Mouse (Mus musculus) embryonic facial prominence, embryonic 14.5 days (tissue): ENCODE results near the gene Prox1. TPM values are rescaled to one million over a fixed set of nuclear protein-coding genes. Genes with fewer than 3 reads are reported as not detected.

Experiments used
- ATAC-seq: fragments of 200-750 bp; cut with Nextera tagmentation; 2 replicates; pipeline ENCODE4 v1.8.0; 2017; ENCODE audit warnings: low read depth, moderate number of reproducible peaks, moderate TSS enrichment
- DNase-seq: peaks from one replicate; pipeline ENCODE4 v3.0.0-alpha.2; 2015; ENCODE audit warnings: low spot score
- H3K27ac ChIP-seq: fragments of 300-500 bp; sonication (generic); replicated peaks from 2 replicates; pipeline ENCODE4 v1.5.1; 2014; ENCODE audit warnings: low read depth, mild to moderate bottlenecking, low read length, moderate library complexity
- H3K27me3 ChIP-seq: fragments of 300-500 bp; sonication (generic); replicated peaks from 2 replicates; pipeline ENCODE4 v1.6.1; 2014; ENCODE audit warnings: low read length; ENCODE audit not compliant: control insufficient read depth, insufficient read depth
- H3K36me3 ChIP-seq: fragments of 300-500 bp; sonication (generic); 2 replicates; pipeline ENCODE4 v1.6.1; 2014; ENCODE audit warnings: low read length, mixed read lengths; ENCODE audit not compliant: control insufficient read depth, insufficient read depth
- H3K4me1 ChIP-seq: fragments of 300-500 bp; sonication (generic); 2 replicates; pipeline ENCODE4 v1.6.1; 2014; ENCODE audit warnings: antibody characterized with exemption, low read length; ENCODE audit not compliant: control insufficient read depth, insufficient read depth
- H3K4me2 ChIP-seq: fragments of 300-500 bp; sonication (generic); 2 replicates; pipeline ENCODE4 v1.6.1; 2014; ENCODE audit warnings: low read depth, mild to moderate bottlenecking, low read length, moderate library complexity, mixed read lengths
- H3K4me3 ChIP-seq: fragments of 300-500 bp; sonication (generic); 2 replicates; pipeline ENCODE4 v1.5.1; 2014; ENCODE audit warnings: low read depth, mild to moderate bottlenecking, low read length
- H3K9ac ChIP-seq: fragments of 300-500 bp; sonication (generic); 2 replicates; pipeline ENCODE4 v1.6.1; 2014; ENCODE audit warnings: low read depth, mild to moderate bottlenecking, low read length, moderate library complexity, mixed read lengths
- H3K9me3 ChIP-seq: fragments of 300-500 bp; sonication (generic); 2 replicates; pipeline ENCODE4 v1.6.1; 2016; ENCODE audit warnings: low read length; ENCODE audit not compliant: control insufficient read depth
- WGBS: fragments of 180-500 bp; shearing (Covaris S2); extraction: QIAGEN DNeasy Blood & Tissue Kit; methylation state at CpG from one replicate; pipeline ENCODE4 v1.1.7; 2014; 5-methylcytosine and 5-hydroxymethylcytosine counted together
- polyA plus RNA-seq: library from polyadenylated mRNA; unstranded; fragments of >200 nt; fragmentation: Nextera tagmentation; extraction: Ambion mirVana; gene quantifications from 2 replicates; pipeline ENCODE4 v1.2.1, GENCODE M21; 2014

Gene Prox1
- polyA plus RNA-seq, 1 experiment from 2014 or later = 4.3 TPM

DNA sequence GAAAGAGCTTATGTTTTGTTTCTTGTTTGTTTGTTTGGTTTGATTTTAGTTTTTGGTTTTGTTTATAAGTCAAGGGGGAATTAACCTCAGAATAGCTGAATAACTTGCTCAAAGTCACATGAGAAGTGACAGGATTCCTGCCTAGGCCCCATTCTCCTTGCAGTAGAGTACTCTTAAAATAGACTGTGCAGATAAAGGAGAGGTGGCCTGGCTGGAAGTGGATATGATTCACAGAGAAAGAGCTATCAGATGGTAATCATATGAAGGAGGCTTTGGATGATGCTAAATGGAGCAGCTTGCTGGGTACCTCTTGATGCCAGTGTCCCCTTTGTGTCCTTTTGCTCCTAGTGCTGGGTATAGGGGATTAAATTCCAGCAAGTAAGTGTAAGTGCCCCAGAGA, 26.1 kb downstream of the Prox1 start:
- DNase-seq = no peak
- Histone ChIP-seq H3K9me3 (no peaks in the 10 kb centered on the region), H3K36me3 (no peaks in the 10 kb centered on the region), H3K27ac (no peak overlapping the region), H3K4me3 (no peak overlapping the region), H3K4me2 (no peak overlapping the region), H3K9ac (no peak overlapping the region), H3K27me3 (no peaks in the 10 kb centered on the region), H3K4me1 (peaks cover 9% of the 10 kb centered on the region)
- no peak for ATAC-seq

DNA sequence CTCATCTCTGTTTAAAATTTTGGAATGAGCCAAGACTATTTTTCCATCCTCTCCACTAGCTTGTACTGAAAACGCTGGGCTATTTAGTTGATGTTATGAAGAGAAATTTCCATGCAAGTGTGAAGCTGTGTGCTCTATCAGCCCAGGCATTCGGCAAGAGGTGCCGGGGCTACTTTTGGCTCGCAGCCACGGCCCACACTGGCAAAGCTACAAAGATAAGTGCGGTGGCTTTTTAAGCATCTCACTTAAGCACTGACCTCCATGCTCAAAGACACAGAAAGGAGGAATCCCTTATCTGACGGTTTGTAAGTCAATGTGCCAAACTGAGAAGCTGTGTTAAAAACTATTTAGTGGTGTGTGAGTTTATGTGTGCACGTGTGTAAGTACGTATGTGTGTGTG, 26.9 kb downstream of the Prox1 start:
- H3K4me1 ChIP-seq = peaks cover under 1% of the 10 kb centered on the region; the same call in 1 of the 2 replicates
- H3K4me3 ChIP-seq = no peak overlapping the region
- H3K9me3 ChIP-seq = no peaks in the 10 kb centered on the region
- 90% methylated on average over 9 of the region's 9 CpGs for WGBS
- no peaks in the 10 kb centered on the region for H3K27me3 ChIP-seq
- H3K36me3 ChIP-seq = no peaks in the 10 kb centered on the region
- no peak for DNase-seq
- no peak overlapping the region for H3K9ac ChIP-seq
- ATAC-seq = no peak
- no peak overlapping the region for H3K27ac ChIP-seq
- H3K4me2 ChIP-seq = no peak overlapping the region

- DNase-seq (no peak), ATAC-seq (no peak)
- Histone ChIP-seq H3K9ac (no peak overlapping the region), H3K27ac (no peak overlapping the region), H3K4me2 (no peak overlapping the region), H3K4me3 (no peak overlapping the region), H3K9me3 (no peaks in the 10 kb centered on the region), H3K4me1 (no peaks in the 10 kb centered on the region), H3K27me3 (no peaks in the 10 kb centered on the region), H3K36me3 (no peaks in the 10 kb centered on the region)
- WGBS = 33% methylated on average over 4 of the region's 4 CpGs
These were observed 27.9 kb downstream of the Prox1 start for GRCm38 (mm10) chr1:190142584-190142983.

DNA sequence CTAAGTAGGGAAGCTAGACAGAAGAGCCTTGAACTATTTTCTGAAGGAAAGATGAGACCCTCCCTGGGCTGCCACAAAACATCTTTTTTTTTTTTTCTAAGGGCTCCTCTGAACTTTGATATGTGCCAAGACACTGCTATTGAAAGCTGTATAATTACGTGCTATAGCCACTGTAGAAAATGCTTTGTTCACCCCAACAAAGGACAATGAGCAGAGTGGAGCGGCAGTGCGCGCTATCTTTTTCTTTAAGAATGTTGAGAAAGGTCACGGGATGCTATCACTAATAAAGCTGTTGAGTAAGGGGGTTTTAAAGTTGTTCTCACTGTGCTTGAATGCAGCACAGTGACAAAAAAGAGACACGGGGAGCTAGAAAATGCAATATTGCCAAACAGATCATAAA, 30.0 kb downstream of the Prox1 start:
- H3K36me3 ChIP-seq = no peaks in the 10 kb centered on the region
- no peak for ATAC-seq
- no peak overlapping the region for H3K9ac ChIP-seq

GRCm38 (mm10) chr1:190139711-190140405, 30.7 kb downstream of the Prox1 start:
- ATAC-seq = no peak
- H3K9me3 ChIP-seq = no peaks in the 10 kb centered on the region
- H3K4me2 ChIP-seq = no peak overlapping the region
- H3K4me3 ChIP-seq = no peak overlapping the region
- H3K9ac ChIP-seq = no peak overlapping the region
- no peaks in the 10 kb centered on the region for H3K4me1 ChIP-seq
- H3K27ac ChIP-seq = no peak overlapping the region
- DNase-seq = no peak
- H3K27me3 ChIP-seq = no peaks in the 10 kb centered on the region
- H3K36me3 ChIP-seq = no peaks in the 10 kb centered on the region
- 74% methylated on average over 13 of the region's 13 CpGs for WGBS

More for the DNA sequence above, 30.0 kb downstream of the Prox1 start:
- Histone ChIP-seq H3K27me3 (no peaks in the 10 kb centered on the region), H3K4me1 (no peaks in the 10 kb centered on the region), H3K4me3 (no peak overlapping the region), H3K27ac (no peak overlapping the region), H3K4me2 (no peak overlapping the region), H3K9me3 (no peaks in the 10 kb centered on the region)
- 73% methylated on average over 6 of the region's 6 CpGs for WGBS
- no peak for DNase-seq

DNA sequence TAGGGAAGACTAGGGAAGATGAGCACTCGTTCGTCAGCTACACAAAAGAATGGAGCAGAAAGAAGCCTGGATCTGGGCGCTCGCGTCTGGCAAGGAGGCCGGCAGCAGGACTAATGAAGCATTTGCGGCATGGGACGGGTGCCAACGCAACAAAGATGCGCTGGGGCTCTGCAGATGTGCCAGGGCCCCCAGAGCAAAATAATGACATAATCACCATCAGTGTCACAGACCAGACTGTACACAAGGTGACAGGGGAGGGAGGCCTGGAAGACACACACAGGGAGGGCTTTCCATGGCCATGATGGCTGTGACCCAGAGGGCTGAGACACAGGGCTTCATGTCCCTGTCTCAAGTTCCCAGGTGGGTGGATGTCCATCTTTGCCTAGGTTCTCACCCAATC, 32.6 kb downstream of the Prox1 start:
- no peak for ATAC-seq
- no peak overlapping the region for H3K4me3 ChIP-seq
- H3K36me3 ChIP-seq = no peaks in the 10 kb centered on the region
- WGBS = 85% methylated on average over 10 of the region's 10 CpGs
- DNase-seq = no peak
- H3K27me3 ChIP-seq = no peaks in the 10 kb centered on the region
- H3K4me2 ChIP-seq = no peak overlapping the region
- H3K4me1 ChIP-seq = no peaks in the 10 kb centered on the region
- no peak overlapping the region for H3K27ac ChIP-seq
- H3K9ac ChIP-seq = no peak overlapping the region
- H3K9me3 ChIP-seq = no peaks in the 10 kb centered on the region

- 73% methylated on average over 4 of the region's 4 CpGs for WGBS
- H3K9ac ChIP-seq = no peak overlapping the region
- no peaks in the 10 kb centered on the region for H3K36me3 ChIP-seq
- no peak for ATAC-seq
- DNase-seq = no peak
- H3K9me3 ChIP-seq = no peaks in the 10 kb centered on the region
- no peaks in the 10 kb centered on the region for H3K27me3 ChIP-seq
- no peak overlapping the region for H3K4me2 ChIP-seq
- no peak overlapping the region for H3K4me3 ChIP-seq
- peaks cover 5% of the 10 kb centered on the region; the same call in 1 of the 2 replicates for H3K4me1 ChIP-seq
- H3K27ac ChIP-seq = no peak overlapping the region
These were observed 37.6 kb downstream of the Prox1 start for GRCm38 (mm10) chr1:190132897-190133296.

- Histone ChIP-seq H3K36me3 (no peaks in the 10 kb centered on the region), H3K4me2 (no peak overlapping the region), H3K4me3 (no peak overlapping the region), H3K27me3 (no peaks in the 10 kb centered on the region), H3K4me1 (peaks cover 6% of the 10 kb centered on the region; the same call in 1 of the 2 replicates), H3K27ac (no peak overlapping the region), H3K9me3 (no peaks in the 10 kb centered on the region), H3K9ac (no peak overlapping the region)
- no peak for DNase-seq
- ATAC-seq = no peak
- WGBS = 65% methylated on average over 4 of the region's 4 CpGs
These were observed 39.6 kb downstream of the Prox1 start for GRCm38 (mm10) chr1:190130888-190131287.

GRCm38 (mm10) chr1:190129553-190129952, 41.0 kb downstream of the Prox1 start:
- 63% methylated on average over 7 of the region's 7 CpGs for WGBS
- H3K4me2 ChIP-seq = no peak overlapping the region
- no peak overlapping the region for H3K27ac ChIP-seq
- no peak overlapping the region for H3K4me3 ChIP-seq
- no peak overlapping the region for H3K9ac ChIP-seq
- H3K9me3 ChIP-seq = no peaks in the 10 kb centered on the region
- peaks cover 6% of the 10 kb centered on the region; the same call in 1 of the 2 replicates for H3K4me1 ChIP-seq
- ATAC-seq (no peak), DNase-seq (no peak)
- H3K27me3 ChIP-seq = no peaks in the 10 kb centered on the region
- no peaks in the 10 kb centered on the region for H3K36me3 ChIP-seq
